Mouse (Mus musculus): Measurements from ENCODE around the gene Bmpr2.

DNA sequence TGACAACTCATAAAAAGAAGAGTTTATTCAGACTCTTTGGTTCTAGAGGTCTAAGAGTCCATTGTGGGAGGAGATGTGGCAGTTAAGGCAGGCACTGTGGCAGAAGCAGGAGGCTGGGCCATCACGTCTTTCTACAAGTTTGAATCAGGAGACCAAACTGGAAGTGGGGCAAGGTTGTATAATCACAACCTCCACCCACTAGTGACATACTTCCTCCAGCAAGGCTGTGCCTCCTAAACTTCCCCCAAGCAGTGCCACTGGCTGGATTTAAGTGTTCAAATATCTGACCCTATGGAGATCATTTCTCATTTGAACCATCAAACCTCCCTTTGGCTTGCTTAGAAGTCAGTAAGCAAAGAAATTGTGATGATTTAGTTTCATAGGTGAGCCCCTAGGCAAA lies 7.9 kb upstream of the Bmpr2 start:
- TF ChIP-seq EP300 (IDR thresholded peaks at IDR 0.05) = no peak
- TF ChIP-seq CTCF (IDR thresholded peaks at IDR 0.05) = no peak
